Mouse (Mus musculus): ENCODE results near the gene Ric3. TPM values are rescaled to one million over a fixed set of nuclear protein-coding genes. Genes with fewer than 3 reads are reported as not detected.
"Not testable (repeated sequence)": the region's sequence is repeated elsewhere in the genome, so short reads cannot be mapped to it uniquely, and the experiment has no call there.

Ric3 gene
- 2.5 and 4.5 TPM in 2 replicates for polyA plus RNA-seq (2014; fragmentation: Nextera tagmentation; extraction: Ambion mirVana)

DNA sequence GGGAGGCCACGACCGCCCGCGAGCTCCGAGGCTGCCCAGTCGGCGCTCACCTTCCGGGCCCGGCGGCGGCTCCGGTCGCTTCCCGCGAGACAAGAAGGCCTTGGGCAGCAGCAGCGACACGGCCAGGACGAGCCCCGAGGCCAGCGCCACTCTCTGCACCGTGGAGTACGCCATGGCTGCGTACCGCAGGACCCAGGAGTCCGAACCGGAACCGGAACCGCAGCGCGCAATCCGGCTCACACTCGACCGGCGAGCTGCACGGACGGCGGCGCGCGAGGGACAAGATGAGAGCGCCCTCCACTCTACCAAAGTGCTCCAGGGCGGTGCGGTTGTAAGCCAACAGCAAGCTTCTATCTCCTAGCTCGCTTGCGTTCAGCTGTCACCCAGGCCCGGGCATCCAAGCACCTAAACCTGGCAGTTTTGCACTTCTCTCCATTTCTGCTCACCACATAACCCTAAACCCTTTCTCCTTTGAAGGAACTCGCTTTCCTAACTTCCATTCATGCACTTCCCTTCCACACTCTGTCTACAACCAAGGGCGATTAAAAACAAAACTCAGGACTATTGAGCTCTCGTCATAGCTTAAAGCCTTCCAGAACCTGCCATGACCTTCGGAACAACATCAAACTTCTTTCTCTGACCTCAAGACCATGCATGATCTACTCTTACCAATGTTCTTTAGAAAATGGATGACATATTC, at the start of gene Ric3:
Gene Ric3 (minus strand): TSS at position 219 of the 700 bp plus-strand sequence.
- Histone ChIP-seq H3K9ac (ENCODE audit: low read length) (no peak within 1 kb of the TSS), H3K4me3 (ENCODE audit: low read depth, low read length) (peak within 1 kb of the TSS; percentile 45), H3K36me3 (ENCODE audit: control insufficient read depth, insufficient read depth, low read length) (no peaks in the 10 kb centered on the region), H3K27me3 (replicated peaks; ENCODE audit: control insufficient read depth, insufficient read depth, low read length) (peaks cover 20% of the 10 kb centered on the region), H3K4me2 (ENCODE audit: low read length) (peak within 1 kb of the TSS; percentile 59), H3K4me1 (replicated peaks; ENCODE audit: control insufficient read depth, insufficient read depth, low read length) (no peaks in the 10 kb centered on the region), H3K27ac (ENCODE audit: low read depth) (no peak within 1 kb of the TSS), H3K9me3 (ENCODE audit: control insufficient read depth, low read length) (no peaks in the 10 kb centered on the region)
- DNase-seq (ENCODE audit: low spot score) (peak; percentile 58), ATAC-seq (replicated peaks; ENCODE audit: low FRiP score, low TSS enrichment, low read depth) (peak; percentile 60; the same call in 1 of the 2 replicates)
- 6% methylated on average over 50 of the region's 50 CpGs for WGBS

- Histone ChIP-seq H3K9ac (ENCODE audit: low read length) (no peak overlapping the region), H3K9me3 (ENCODE audit: control insufficient read depth, low read length) (no peaks in the 10 kb centered on the region), H3K4me1 (replicated peaks; ENCODE audit: control insufficient read depth, insufficient read depth, low read length) (no peaks in the 10 kb centered on the region), H3K4me2 (ENCODE audit: low read length) (no peak overlapping the region), H3K36me3 (ENCODE audit: control insufficient read depth, insufficient read depth, low read length) (no peaks in the 10 kb centered on the region), H3K27me3 (replicated peaks; ENCODE audit: control insufficient read depth, insufficient read depth, low read length) (no peaks in the 10 kb centered on the region), H3K4me3 (ENCODE audit: low read depth, low read length) (no peak overlapping the region), H3K27ac (ENCODE audit: low read depth) (no peak overlapping the region)
- no peak for DNase-seq (ENCODE audit: low spot score)
- no peak for ATAC-seq (replicated peaks; ENCODE audit: low FRiP score, low TSS enrichment, low read depth)
- WGBS: 76% methylated on average over 2 of the region's 2 CpGs
Observed at GRCm38 (mm10) chr7:109131565-109131964, 48.4 kb upstream of the Ric3 start.

DNA sequence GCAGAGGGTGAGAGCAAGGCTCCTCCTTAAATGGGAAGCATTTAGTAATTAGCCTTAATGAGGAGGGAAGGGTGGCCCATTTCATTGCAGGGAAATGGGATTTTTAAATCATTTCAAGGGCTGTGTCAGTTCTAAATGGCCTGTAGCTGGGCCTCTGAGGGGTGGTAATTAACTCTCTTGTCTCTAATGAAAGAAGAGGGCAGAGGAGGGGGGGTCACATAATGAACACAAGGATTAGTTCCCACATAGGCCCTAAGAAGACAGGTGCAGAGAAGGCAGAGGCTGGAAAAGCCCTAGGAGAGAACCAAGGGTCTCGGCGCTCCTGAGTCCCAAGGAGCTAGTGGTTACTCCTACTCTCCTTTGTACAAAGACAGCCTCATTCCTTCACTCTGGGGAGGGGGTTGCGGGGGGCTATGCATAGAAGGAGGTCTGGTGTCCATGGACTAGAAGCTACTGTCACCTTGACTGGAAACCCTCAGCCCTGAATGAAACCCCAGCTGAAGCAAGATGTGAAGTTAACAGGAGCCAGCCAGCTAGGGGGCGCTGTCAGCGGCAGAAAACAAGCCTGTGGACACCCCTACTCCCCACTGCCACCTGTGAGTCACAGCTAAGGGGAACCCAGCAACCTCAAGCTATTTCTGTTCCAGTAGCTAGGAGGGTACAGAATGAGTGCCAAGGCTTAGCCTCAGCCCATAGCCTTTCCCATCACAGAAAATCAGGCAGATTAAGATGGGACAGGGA, 47.0 kb upstream of the Ric3 start:
- ATAC-seq (replicated peaks; ENCODE audit: low FRiP score, low TSS enrichment, low read depth): no peak
- no peaks in the 10 kb centered on the region for H3K9me3 ChIP-seq (ENCODE audit: control insufficient read depth, low read length)
- H3K4me2 ChIP-seq (ENCODE audit: low read length): no peak overlapping the region
- 69% methylated on average over 5 of the region's 5 CpGs for WGBS
- no peak overlapping the region for H3K27ac ChIP-seq (ENCODE audit: low read depth)
- H3K9ac ChIP-seq (ENCODE audit: low read length): no peak overlapping the region
- no peaks in the 10 kb centered on the region for H3K27me3 ChIP-seq (replicated peaks; ENCODE audit: control insufficient read depth, insufficient read depth, low read length)
- H3K36me3 ChIP-seq (ENCODE audit: control insufficient read depth, insufficient read depth, low read length): no peaks in the 10 kb centered on the region
- H3K4me1 ChIP-seq (replicated peaks; ENCODE audit: control insufficient read depth, insufficient read depth, low read length): no peaks in the 10 kb centered on the region
- DNase-seq (ENCODE audit: low spot score): no peak
- H3K4me3 ChIP-seq (ENCODE audit: low read depth, low read length): no peak overlapping the region

DNA sequence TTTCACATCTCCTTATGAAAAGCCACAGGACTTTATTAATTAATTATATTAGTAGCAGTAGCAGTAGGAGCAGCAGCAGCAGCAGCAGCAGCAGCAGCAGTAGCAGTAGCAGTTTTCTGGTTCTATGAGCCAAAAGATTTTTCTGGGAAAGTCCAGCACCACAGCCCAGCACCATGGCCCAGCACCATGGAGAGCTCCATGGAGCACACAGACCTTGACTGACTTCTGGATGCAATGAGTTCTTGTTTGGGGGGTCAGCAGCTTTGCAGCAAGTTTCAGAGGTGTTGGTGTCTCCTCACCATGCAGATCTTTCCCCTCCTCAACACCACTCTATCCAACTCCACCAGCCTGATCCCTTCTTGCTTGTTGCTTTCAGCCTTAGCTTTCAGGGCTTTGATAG, 46.3 kb upstream of the Ric3 start:
- Histone ChIP-seq H3K4me3 (ENCODE audit: low read depth, low read length) (no peak overlapping the region), H3K27ac (ENCODE audit: low read depth) (no peak overlapping the region), H3K9ac (ENCODE audit: low read length) (no peak overlapping the region), H3K4me1 (replicated peaks; ENCODE audit: control insufficient read depth, insufficient read depth, low read length) (no peaks in the 10 kb centered on the region), H3K4me2 (ENCODE audit: low read length) (no peak overlapping the region), H3K27me3 (replicated peaks; ENCODE audit: control insufficient read depth, insufficient read depth, low read length) (no peaks in the 10 kb centered on the region), H3K9me3 (ENCODE audit: control insufficient read depth, low read length) (no peaks in the 10 kb centered on the region), H3K36me3 (ENCODE audit: control insufficient read depth, insufficient read depth, low read length) (no peaks in the 10 kb centered on the region)
- DNase-seq (ENCODE audit: low spot score): peak; percentile 77
- no peak for ATAC-seq (replicated peaks; ENCODE audit: low FRiP score, low TSS enrichment, low read depth)

DNA sequence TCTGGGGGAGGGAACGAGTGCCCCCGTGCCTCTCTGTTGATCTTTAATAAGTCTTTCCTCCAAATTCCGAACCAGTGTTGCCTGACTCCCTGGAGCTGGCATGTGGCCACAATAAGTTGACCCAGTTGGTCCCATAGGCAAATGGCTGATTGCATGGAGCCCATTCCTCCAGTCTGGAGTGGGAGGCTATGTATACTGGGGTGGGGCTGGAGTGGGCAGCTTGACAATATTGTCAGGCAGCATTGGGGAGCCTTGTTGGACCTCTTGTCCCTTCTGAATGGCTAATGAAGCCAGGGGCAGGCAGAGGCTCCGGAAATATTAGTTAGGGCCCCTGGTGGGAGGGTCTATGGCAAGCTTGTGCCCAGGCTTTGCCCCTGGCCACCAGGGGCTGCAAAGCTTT, 32.8 kb upstream of the Ric3 start:
- Histone ChIP-seq H3K27me3 (replicated peaks; ENCODE audit: control insufficient read depth, insufficient read depth, low read length) (no peaks in the 10 kb centered on the region), H3K9ac (ENCODE audit: low read length) (no peak overlapping the region), H3K36me3 (ENCODE audit: control insufficient read depth, insufficient read depth, low read length) (no peaks in the 10 kb centered on the region), H3K4me1 (replicated peaks; ENCODE audit: control insufficient read depth, insufficient read depth, low read length) (no peaks in the 10 kb centered on the region), H3K9me3 (ENCODE audit: control insufficient read depth, low read length) (no peaks in the 10 kb centered on the region), H3K4me2 (ENCODE audit: low read length) (no peak overlapping the region), H3K27ac (ENCODE audit: low read depth) (no peak overlapping the region), H3K4me3 (ENCODE audit: low read depth, low read length) (no peak overlapping the region)
- DNase-seq (ENCODE audit: low spot score) (no peak), ATAC-seq (replicated peaks; ENCODE audit: low FRiP score, low TSS enrichment, low read depth) (no peak)
- 76% methylated on average over 4 of the region's 4 CpGs for WGBS

- not testable (repeated sequence) for H3K4me3 ChIP-seq (ENCODE audit: low read depth, low read length); DNase-seq (ENCODE audit: low spot score); H3K36me3 ChIP-seq (ENCODE audit: control insufficient read depth, insufficient read depth, low read length); H3K27me3 ChIP-seq (replicated peaks; ENCODE audit: control insufficient read depth, insufficient read depth, low read length); H3K9ac ChIP-seq (ENCODE audit: low read length); H3K27ac ChIP-seq (ENCODE audit: low read depth); H3K4me2 ChIP-seq (ENCODE audit: low read length); ATAC-seq (replicated peaks; ENCODE audit: low FRiP score, low TSS enrichment, low read depth); H3K9me3 ChIP-seq (ENCODE audit: control insufficient read depth, low read length); H3K4me1 ChIP-seq (replicated peaks; ENCODE audit: control insufficient read depth, insufficient read depth, low read length)
- 60% methylated on average over 1 of the region's 4 CpGs for WGBS
Observed at GRCm38 (mm10) chr7:109115488-109115887, 32.4 kb upstream of the Ric3 start.

- Histone ChIP-seq H3K36me3 (ENCODE audit: control insufficient read depth, insufficient read depth, low read length) (no peaks in the 10 kb centered on the region), H3K27me3 (replicated peaks; ENCODE audit: control insufficient read depth, insufficient read depth, low read length) (no peaks in the 10 kb centered on the region), H3K4me2 (ENCODE audit: low read length) (no peak overlapping the region), H3K27ac (ENCODE audit: low read depth) (no peak overlapping the region), H3K9me3 (ENCODE audit: control insufficient read depth, low read length) (no peaks in the 10 kb centered on the region), H3K4me3 (ENCODE audit: low read depth, low read length) (no peak overlapping the region), H3K9ac (ENCODE audit: low read length) (no peak overlapping the region), H3K4me1 (replicated peaks; ENCODE audit: control insufficient read depth, insufficient read depth, low read length) (no peaks in the 10 kb centered on the region)
- no peak for DNase-seq (ENCODE audit: low spot score)
- 38% methylated on average over 10 of the region's 10 CpGs for WGBS
- ATAC-seq (replicated peaks; ENCODE audit: low FRiP score, low TSS enrichment, low read depth): no peak
Observed at GRCm38 (mm10) chr7:109114950-109115349, 31.8 kb upstream of the Ric3 start.

- Histone ChIP-seq H3K4me2 (ENCODE audit: low read length) (no peak overlapping the region), H3K9me3 (ENCODE audit: control insufficient read depth, low read length) (no peaks in the 10 kb centered on the region), H3K27me3 (replicated peaks; ENCODE audit: control insufficient read depth, insufficient read depth, low read length) (no peaks in the 10 kb centered on the region), H3K36me3 (ENCODE audit: control insufficient read depth, insufficient read depth, low read length) (no peaks in the 10 kb centered on the region), H3K4me1 (replicated peaks; ENCODE audit: control insufficient read depth, insufficient read depth, low read length) (no peaks in the 10 kb centered on the region), H3K9ac (ENCODE audit: low read length) (no peak overlapping the region), H3K27ac (ENCODE audit: low read depth) (no peak overlapping the region), H3K4me3 (ENCODE audit: low read depth, low read length) (no peak overlapping the region)
- no peak for DNase-seq (ENCODE audit: low spot score)
- WGBS: 72% methylated on average over 5 of the region's 5 CpGs
- no peak for ATAC-seq (replicated peaks; ENCODE audit: low FRiP score, low TSS enrichment, low read depth)
Observed at GRCm38 (mm10) chr7:109111000-109111399, 27.9 kb upstream of the Ric3 start.

DNA sequence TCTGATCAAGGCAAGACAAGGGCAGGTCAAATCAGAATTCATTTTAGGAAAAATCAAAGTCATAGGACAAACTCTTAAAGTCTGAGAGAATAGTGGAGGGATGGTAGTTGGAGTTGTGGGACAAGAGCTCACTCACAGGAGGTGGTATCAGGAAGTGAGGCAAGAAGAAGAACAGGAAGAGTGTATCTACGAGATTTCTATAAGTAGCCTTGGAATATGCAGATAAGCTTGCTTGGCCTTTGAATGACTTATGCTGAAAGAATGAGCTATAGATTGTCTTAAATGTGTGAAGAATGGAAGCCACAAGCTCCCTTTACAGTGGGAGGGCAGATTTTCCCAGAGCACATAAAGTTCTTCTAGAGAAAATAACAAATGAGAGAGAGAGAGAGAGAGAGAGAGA, 21.8 kb upstream of the Ric3 start:
- no peak overlapping the region for H3K4me3 ChIP-seq (ENCODE audit: low read depth, low read length)
- ATAC-seq (replicated peaks; ENCODE audit: low FRiP score, low TSS enrichment, low read depth): no peak
- 50% methylated on average over 1 of the region's 1 CpGs for WGBS
- H3K36me3 ChIP-seq (ENCODE audit: control insufficient read depth, insufficient read depth, low read length): no peaks in the 10 kb centered on the region
- no peaks in the 10 kb centered on the region for H3K9me3 ChIP-seq (ENCODE audit: control insufficient read depth, low read length)
- no peaks in the 10 kb centered on the region for H3K4me1 ChIP-seq (replicated peaks; ENCODE audit: control insufficient read depth, insufficient read depth, low read length)
- no peak for DNase-seq (ENCODE audit: low spot score)
- no peak overlapping the region for H3K27ac ChIP-seq (ENCODE audit: low read depth)
- no peak overlapping the region for H3K4me2 ChIP-seq (ENCODE audit: low read length)
- no peak overlapping the region for H3K9ac ChIP-seq (ENCODE audit: low read length)
- H3K27me3 ChIP-seq (replicated peaks; ENCODE audit: control insufficient read depth, insufficient read depth, low read length): no peaks in the 10 kb centered on the region

All from intestine, embryonic 14.5 days (tissue).